Mouse (Mus musculus) left cerebral cortex, adult 8-10 months (tissue): ENCODE measurements at regions not wholly inside any gene's neighbourhood (a gene's known extent, or its start where the extent isn't known, plus 50 kb on each side); places are given as distances from the start of the nearest gene placed in this dataset.

Source experiments
- DNase-seq, 2 experiments: peaks; one replicate each; pipeline ENCODE4 v3.0.0; 2022; ENCODE audit warnings: low spot score in 2 of 2

DNA sequence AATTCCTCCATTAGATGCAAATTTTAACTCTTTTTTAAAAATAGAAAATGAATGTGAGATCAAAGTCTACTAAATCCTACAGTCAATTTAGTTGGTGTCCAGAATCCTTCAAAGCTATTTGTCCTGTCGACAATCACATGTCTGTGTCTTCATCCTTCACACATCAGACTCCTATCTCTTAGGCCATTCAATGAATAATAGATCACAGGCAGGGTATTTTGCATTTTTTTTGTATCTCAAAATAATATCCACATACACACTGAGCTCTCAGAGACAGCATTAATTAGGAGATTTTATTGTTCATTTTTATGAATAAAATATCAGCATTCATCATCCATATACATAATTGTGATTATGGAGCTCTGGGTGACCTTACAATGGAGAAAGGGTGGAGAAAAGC, 427.2 kb downstream of the Hao1 start:
- no peak for DNase-seq

DNA sequence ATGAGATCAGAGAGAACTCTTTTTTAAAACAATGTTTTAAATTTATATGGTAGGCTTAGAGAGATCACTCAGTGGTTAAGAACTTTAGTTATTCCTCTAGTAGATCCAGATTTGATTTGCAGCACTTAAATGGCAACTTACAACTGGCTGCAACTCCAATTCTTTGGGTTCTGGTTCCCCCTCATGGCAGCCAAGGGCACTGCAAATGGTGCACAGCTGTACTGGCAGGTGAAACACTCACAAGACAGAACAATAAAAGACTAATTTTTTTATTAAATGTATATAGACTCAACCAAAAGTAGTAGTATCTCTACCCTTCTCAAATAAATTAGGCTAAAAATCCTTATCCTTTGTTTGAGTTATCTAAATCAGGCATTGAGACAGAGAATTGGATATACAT, 446.9 kb downstream of the Hao1 start:
- DNase-seq = no peak

- DNase-seq = no peak
Observed at GRCm38 (mm10) chr2:134088374-134088773, 465.8 kb downstream of the Hao1 start.

DNA sequence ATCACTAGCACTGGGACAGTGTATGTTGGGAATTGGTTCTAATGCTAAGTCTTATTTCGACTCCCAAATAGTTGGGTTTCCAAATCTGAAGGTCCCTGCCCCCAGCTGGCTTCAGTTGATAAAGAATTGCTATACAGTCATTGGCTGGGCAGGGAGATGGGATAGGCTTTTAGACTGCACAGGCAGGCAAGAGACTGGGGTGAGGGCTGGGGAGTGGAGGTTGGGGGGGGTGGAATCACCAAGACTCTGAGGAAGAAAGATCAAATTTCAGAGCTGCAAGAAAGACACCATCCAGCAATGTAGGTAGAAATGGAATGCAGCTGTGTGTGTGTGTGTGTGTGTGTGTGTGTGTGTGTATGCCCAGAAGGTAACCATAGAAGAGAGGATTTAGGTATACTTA, 474.0 kb downstream of the Hao1 start:
- no peak for DNase-seq

GRCm38 (mm10) chr2:134077953-134078352, 476.2 kb downstream of the Hao1 start:
- DNase-seq = no peak

DNA sequence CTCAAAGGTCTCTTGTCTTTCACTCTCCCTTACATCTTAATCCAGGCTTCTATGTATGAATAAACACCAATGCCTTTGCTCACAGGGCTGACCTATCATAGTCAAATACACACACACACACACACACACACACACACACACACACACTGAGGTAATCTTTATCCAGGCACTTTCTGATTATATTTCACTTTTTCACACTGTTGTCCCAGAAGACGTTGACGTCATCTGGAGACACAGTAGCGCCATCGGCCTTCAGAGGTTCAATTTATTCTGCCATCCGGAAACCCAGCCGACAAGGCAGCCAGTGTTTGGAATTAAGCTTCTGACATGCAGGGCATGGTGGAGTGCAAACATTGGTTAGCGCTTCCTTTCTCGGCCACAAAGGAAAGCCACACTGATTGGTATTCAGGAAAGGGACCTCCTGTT, 486.2 kb downstream of the Hao1 start:
- no peak for DNase-seq

DNA sequence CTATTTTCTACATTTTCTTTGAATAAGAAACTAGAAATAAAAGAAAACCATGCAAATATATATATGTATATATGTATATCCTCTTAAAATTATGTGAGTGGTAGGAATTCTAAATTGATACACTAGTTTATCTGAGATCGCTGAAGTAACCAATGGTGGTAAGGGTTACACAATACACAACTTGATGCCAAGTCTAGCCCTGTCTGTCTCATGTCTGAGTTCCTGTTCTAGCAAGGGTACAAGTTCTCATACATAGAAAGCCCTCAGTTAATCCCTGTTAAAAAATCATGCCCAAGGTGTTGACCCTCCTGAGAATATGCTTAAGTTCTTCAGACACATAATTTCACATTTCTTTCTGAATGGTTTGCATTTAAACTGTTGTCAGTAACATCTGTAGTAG, 486.8 kb downstream of the Hao1 start:
- DNase-seq = no peak

DNA sequence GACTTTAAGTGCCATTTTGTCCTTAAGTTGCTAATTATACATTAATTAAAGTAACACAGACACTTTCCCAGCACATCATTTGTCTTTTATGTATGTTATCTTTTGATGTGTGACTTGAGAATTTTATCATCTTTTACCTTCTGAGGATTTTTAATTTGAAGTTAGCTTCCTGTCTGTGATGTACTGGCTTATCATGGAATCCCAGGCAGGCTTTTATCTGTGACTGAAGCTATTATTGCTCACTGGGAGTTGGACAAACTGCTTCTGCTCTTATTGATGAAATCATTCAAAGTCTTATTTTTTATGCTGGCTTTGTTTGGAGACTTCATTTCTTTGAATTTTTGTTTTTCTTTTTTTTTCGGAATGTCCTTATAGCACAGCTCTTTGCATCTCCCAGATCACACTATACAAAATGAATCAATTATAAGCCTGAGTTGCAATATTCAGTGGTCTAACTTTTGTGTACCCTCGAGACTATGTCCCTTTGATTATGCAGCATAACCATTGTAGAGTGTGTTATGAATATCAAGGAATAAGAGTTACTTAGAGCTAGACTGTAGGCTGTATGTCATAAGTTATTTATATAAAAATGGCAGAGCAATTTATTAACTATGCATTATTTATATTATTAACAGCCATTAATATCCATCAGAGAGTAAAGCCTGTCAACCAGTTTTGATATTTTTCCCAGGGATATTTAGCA, 494.1 kb downstream of the Hao1 start:
- no peak for DNase-seq

GRCm38 (mm10) chr2:134036359-134036874, 484.5 kb downstream of the Bmp2 start:
- DNase-seq = no peak

DNA sequence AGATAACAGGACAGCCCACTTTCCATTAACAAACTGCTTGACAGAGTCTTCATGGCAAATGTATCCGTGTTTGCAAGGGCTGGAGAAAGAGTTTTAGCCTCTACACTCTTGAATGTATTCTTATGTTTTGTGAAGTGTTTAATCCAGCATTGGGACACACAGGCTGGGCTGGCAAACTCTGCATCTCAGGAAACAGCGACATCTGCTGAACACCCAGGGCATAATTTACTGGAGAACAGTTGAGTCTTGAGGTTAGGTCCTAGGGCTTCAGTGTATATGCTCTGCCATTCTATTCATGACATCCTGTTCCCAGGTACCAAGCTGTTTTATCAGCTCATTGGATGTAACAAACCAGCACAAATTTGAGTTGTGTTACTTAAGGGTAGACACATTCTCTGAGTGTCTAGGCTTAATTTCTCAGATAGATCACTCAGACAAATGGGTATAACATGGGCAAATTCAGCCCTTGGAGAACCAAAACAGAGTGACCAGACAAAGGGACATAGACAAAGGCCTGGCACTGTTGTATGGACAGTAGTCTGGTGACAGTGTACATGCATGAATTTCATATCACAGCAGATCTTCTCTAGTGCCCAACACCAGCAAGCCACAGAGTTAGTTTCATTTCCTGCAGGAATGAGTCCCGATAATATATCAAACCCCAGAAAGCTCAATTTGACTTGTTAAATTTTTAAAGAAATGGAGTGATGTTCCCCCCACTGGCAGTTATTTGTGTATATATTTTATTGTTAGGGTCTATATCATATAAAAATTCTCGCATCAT, 477.9 kb downstream of the Bmp2 start:
- peak in 1 of 2 experiments; percentile 39 for DNase-seq

DNA sequence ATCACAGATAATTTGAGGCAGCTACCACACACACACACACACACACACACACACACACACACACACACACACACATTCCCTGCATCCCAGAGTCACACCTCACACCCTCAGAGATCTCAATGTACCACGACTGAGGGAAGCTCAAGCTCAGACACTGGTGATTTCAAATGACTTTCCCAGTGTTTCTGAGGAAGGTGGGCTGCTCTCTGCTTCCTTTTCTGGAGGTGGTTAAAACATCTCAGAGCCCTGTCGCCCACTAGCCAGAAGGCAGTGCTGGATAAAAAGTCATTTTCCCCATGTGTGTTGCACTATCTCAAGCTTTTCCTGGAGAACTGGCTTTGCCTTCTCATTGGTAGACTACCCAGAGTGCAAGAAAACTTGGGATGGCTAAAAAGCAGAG, 477.2 kb downstream of the Bmp2 start:
- DNase-seq = no peak

DNA sequence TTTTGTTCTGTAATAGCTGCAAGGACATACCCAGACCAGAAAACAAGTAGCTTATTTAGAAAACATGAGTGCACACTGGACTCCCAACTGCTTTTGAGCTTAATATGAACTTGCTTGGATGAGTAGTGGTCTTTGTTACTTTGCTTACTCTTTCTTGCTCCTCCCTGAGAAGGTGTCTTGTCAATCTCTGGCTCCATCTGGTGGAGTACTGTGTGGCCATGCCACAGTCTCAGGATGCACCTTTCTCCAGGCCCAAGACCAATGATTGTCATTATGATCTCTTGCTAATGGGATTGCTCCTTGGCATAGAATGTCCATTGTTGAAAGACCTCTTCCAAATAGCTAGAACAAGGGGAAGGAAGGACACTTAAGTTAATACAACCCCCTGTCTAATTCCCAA, 465.1 kb downstream of the Bmp2 start:
- DNase-seq = no peak

GRCm38 (mm10) chr2:134003146-134003545, 451.2 kb downstream of the Bmp2 start:
- DNase-seq = no peak

GRCm38 (mm10) chr2:133994742-133995141, 442.8 kb downstream of the Bmp2 start:
- DNase-seq = no peak

GRCm38 (mm10) chr2:133994337-133994736, 442.4 kb downstream of the Bmp2 start:
- DNase-seq = no peak

GRCm38 (mm10) chr2:133987671-133988070, 435.7 kb downstream of the Bmp2 start:
- no peak for DNase-seq
